Mouse (Mus musculus): ENCODE measurements around the gene Tgm2. TPM values are rescaled to one million over a fixed set of nuclear protein-coding genes. Genes with fewer than 3 reads are reported as not detected.

The Tgm2 gene
- polyA plus RNA-seq, 1 experiment: 13.3 TPM

- TF ChIP-seq POLR2A (IDR thresholded peaks at IDR 0.05; ENCODE audit: extremely low read depth, insufficient read depth, low read length) (no peak), CTCF (IDR thresholded peaks at IDR 0.05; ENCODE audit: extremely low read depth, insufficient read depth, low read length) (no peak)
- Histone ChIP-seq H3K4me3 (ENCODE audit: insufficient read depth, low read length) (no peak overlapping the region), H3K27ac (ENCODE audit: insufficient read depth, low read length) (no peak overlapping the region)
These were observed 13.2 kb downstream of the Tgm2 start for GRCm38 (mm10) chr2:158133050-158133449.

GRCm38 (mm10) chr2:158132320-158132719 lies 13.9 kb downstream of the Tgm2 start:
- no peak for TF ChIP-seq CTCF (IDR thresholded peaks at IDR 0.05; ENCODE audit: extremely low read depth, insufficient read depth, low read length)
- TF ChIP-seq POLR2A (IDR thresholded peaks at IDR 0.05; ENCODE audit: extremely low read depth, insufficient read depth, low read length): no peak
- Histone ChIP-seq H3K4me3 (ENCODE audit: insufficient read depth, low read length) (no peak overlapping the region), H3K27ac (ENCODE audit: insufficient read depth, low read length) (no peak overlapping the region)

More at GRCm38 (mm10) chr2:158133050-158133449, 13.2 kb downstream of the Tgm2 start:
- no peaks in the 10 kb centered on the region for H3K4me1 ChIP-seq (ENCODE audit: control insufficient read depth, insufficient read depth, low read length)

GRCm38 (mm10) chr2:158131197-158131835 lies 14.9 kb downstream of the Tgm2 start:
- no peak overlapping the region for H3K27ac ChIP-seq (ENCODE audit: insufficient read depth, low read length)
- no peaks in the 10 kb centered on the region for H3K4me1 ChIP-seq (ENCODE audit: control insufficient read depth, insufficient read depth, low read length)
- no peak overlapping the region for H3K4me3 ChIP-seq (ENCODE audit: insufficient read depth, low read length)
- TF ChIP-seq POLR2A (IDR thresholded peaks at IDR 0.05; ENCODE audit: extremely low read depth, insufficient read depth, low read length): no peak

More at GRCm38 (mm10) chr2:158132320-158132719, 13.9 kb downstream of the Tgm2 start:
- H3K4me1 ChIP-seq (ENCODE audit: control insufficient read depth, insufficient read depth, low read length): no peaks in the 10 kb centered on the region

- no peak overlapping the region for H3K4me3 ChIP-seq (ENCODE audit: insufficient read depth, low read length)
- no peak overlapping the region for H3K27ac ChIP-seq (ENCODE audit: insufficient read depth, low read length)
- H3K4me1 ChIP-seq (ENCODE audit: control insufficient read depth, insufficient read depth, low read length): no peaks in the 10 kb centered on the region
- no peak for TF ChIP-seq CTCF (IDR thresholded peaks at IDR 0.05; ENCODE audit: extremely low read depth, insufficient read depth, low read length)
- no peak for TF ChIP-seq POLR2A (IDR thresholded peaks at IDR 0.05; ENCODE audit: extremely low read depth, insufficient read depth, low read length)
These were observed 15.7 kb downstream of the Tgm2 start for GRCm38 (mm10) chr2:158130391-158130986.

GRCm38 (mm10) chr2:158129291-158130002 lies 16.8 kb downstream of the Tgm2 start:
- no peak for TF ChIP-seq CTCF (IDR thresholded peaks at IDR 0.05; ENCODE audit: extremely low read depth, insufficient read depth, low read length)
- no peak for TF ChIP-seq POLR2A (IDR thresholded peaks at IDR 0.05; ENCODE audit: extremely low read depth, insufficient read depth, low read length)
- no peak overlapping the region for H3K4me3 ChIP-seq (ENCODE audit: insufficient read depth, low read length)
- H3K27ac ChIP-seq (ENCODE audit: insufficient read depth, low read length): no peak overlapping the region
- no peaks in the 10 kb centered on the region for H3K4me1 ChIP-seq (ENCODE audit: control insufficient read depth, insufficient read depth, low read length)

- no peak overlapping the region for H3K4me3 ChIP-seq (ENCODE audit: insufficient read depth, low read length)
- H3K4me1 ChIP-seq (ENCODE audit: control insufficient read depth, insufficient read depth, low read length): no peaks in the 10 kb centered on the region
- no peak overlapping the region for H3K27ac ChIP-seq (ENCODE audit: insufficient read depth, low read length)
- TF ChIP-seq POLR2A (IDR thresholded peaks at IDR 0.05; ENCODE audit: extremely low read depth, insufficient read depth, low read length): no peak
- TF ChIP-seq CTCF (IDR thresholded peaks at IDR 0.05; ENCODE audit: extremely low read depth, insufficient read depth, low read length): no peak
These were observed 17.6 kb downstream of the Tgm2 start for GRCm38 (mm10) chr2:158128461-158129130.

GRCm38 (mm10) chr2:158127872-158128271 lies 18.4 kb downstream of the Tgm2 start:
- no peak overlapping the region for H3K4me3 ChIP-seq (ENCODE audit: insufficient read depth, low read length)
- TF ChIP-seq POLR2A (IDR thresholded peaks at IDR 0.05; ENCODE audit: extremely low read depth, insufficient read depth, low read length) (no peak), CTCF (IDR thresholded peaks at IDR 0.05; ENCODE audit: extremely low read depth, insufficient read depth, low read length) (no peak)
- H3K27ac ChIP-seq (ENCODE audit: insufficient read depth, low read length): no peak overlapping the region
- H3K4me1 ChIP-seq (ENCODE audit: control insufficient read depth, insufficient read depth, low read length): no peaks in the 10 kb centered on the region

- no peak overlapping the region for H3K4me3 ChIP-seq (ENCODE audit: insufficient read depth, low read length)
- no peak overlapping the region for H3K27ac ChIP-seq (ENCODE audit: insufficient read depth, low read length)
- no peaks in the 10 kb centered on the region for H3K4me1 ChIP-seq (ENCODE audit: control insufficient read depth, insufficient read depth, low read length)
- TF ChIP-seq CTCF (IDR thresholded peaks at IDR 0.05; ENCODE audit: extremely low read depth, insufficient read depth, low read length) (no peak), POLR2A (IDR thresholded peaks at IDR 0.05; ENCODE audit: extremely low read depth, insufficient read depth, low read length) (no peak)
These were observed 19.0 kb downstream of the Tgm2 start for GRCm38 (mm10) chr2:158127245-158127644.

- no peak overlapping the region for H3K4me3 ChIP-seq (ENCODE audit: insufficient read depth, low read length)
- no peaks in the 10 kb centered on the region for H3K4me1 ChIP-seq (ENCODE audit: control insufficient read depth, insufficient read depth, low read length)
- no peak overlapping the region for H3K27ac ChIP-seq (ENCODE audit: insufficient read depth, low read length)
- TF ChIP-seq POLR2A (IDR thresholded peaks at IDR 0.05; ENCODE audit: extremely low read depth, insufficient read depth, low read length) (no peak), CTCF (IDR thresholded peaks at IDR 0.05; ENCODE audit: extremely low read depth, insufficient read depth, low read length) (no peak)
These were observed 23.4 kb downstream of the Tgm2 start for GRCm38 (mm10) chr2:158122814-158123213.
